Mouse (Mus musculus): ENCODE measurements around the gene Camk2b.
A peak's percentile ranks its signal among the peaks of the same experiment; 100 is the strongest.

Camk2b gene

DNA sequence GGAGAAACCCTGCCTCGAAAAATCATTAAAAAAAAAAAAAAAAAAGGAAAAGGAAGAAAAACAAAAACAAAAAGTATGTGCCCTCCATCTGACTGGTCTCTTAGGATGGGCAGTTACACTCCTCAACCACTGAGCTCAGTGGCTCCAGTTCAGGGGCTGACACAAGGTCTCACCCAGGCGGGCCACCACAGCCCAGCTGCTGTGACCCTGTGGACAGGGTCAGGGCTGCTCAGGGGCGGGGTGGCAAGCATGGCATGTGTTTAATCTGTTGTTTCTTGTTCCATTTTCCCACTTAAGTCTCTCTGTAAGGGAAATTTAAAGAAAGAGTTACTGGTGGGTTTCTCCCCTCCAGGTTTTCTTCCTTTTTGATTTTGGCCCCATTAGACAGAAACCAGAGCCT, 36.4 kb downstream of the Camk2b start:
- no peak for TF ChIP-seq GATA4 (IDR thresholded peaks at IDR 0.05; ENCODE audit: insufficient replicate concordance, low read length)

DNA sequence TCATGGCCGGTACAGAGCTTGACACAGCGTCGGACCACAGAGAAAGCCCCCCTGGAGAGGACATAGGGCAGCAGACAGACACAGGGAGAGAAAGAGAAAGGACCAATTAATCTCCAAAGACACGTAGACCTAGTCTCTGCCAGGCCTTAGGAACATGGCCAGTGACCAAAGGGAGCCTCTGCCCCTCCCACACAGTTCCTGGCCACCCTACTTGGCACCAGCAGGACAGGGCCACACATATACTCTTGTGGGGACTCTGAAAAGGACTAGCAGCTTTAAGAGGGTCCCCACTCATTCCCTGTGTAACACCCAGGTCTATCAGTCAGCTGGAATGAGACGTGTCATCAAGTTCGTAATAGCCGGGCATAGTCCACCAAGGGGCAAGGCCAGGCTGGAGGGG, 37.3 kb downstream of the Camk2b start:
- no peak for TF ChIP-seq GATA4 (IDR thresholded peaks at IDR 0.05; ENCODE audit: insufficient replicate concordance, low read length)

DNA sequence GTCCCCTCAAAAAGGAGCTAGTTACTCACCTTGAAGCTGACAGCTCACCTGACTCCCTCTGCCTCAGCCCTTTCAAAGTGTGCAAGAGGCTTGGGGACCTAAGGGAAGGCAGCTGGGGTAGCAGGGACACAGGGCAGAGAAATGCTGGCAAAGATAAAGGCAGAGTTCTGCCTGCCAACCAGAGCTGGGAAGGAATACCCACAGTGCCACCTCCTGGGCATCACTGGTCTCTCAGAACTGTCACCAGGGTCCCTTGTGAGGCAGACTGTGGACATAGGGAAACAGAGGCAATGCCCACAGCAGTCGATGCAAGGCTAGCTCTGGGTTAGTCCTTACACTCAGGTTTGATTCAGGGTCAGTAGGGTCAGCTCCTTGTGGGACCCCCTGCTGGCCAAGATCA, 39.8 kb downstream of the Camk2b start:
- TF ChIP-seq GATA4 (IDR thresholded peaks at IDR 0.05; ENCODE audit: insufficient replicate concordance, low read length), result no peak; the same call in 1 of the 2 replicates

DNA sequence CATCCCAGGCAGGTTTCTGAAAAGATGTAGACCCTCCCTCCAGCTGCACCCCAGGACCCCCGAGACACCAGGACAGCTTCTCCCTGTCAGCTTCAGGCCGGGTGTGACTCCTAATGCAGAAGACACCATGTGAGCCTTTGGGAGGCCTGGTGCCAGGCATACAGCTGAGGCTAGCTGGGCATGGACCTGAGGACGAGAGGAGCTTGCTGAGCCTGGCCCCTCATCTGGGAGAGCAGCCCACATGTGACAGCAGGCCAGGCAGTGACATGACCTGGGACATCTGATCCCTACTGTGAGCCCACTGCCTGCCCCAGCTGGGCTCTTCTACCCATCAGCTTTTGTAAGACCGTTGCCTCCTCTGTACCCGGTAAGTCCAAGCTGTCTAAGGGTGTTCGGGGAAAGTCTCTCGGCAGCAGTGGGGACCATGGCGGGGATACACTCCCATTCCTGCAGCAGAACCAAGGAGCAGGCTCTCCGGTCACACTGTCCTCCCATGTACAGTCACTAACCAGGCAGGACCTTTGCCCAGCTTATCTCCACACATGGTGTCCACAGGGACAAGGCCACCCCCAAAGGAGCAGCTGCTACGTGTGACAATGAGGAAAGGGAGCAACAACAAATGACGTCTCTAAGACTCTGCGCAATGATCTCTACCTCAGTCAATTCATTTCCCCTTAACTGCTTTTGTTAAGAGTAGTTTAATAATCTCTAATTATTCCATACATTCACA, 41.1 kb downstream of the Camk2b start:
- TF ChIP-seq GATA4 (IDR thresholded peaks at IDR 0.05; ENCODE audit: insufficient replicate concordance, low read length), result peak; percentile 94; the same call in 1 of the 2 replicates

DNA sequence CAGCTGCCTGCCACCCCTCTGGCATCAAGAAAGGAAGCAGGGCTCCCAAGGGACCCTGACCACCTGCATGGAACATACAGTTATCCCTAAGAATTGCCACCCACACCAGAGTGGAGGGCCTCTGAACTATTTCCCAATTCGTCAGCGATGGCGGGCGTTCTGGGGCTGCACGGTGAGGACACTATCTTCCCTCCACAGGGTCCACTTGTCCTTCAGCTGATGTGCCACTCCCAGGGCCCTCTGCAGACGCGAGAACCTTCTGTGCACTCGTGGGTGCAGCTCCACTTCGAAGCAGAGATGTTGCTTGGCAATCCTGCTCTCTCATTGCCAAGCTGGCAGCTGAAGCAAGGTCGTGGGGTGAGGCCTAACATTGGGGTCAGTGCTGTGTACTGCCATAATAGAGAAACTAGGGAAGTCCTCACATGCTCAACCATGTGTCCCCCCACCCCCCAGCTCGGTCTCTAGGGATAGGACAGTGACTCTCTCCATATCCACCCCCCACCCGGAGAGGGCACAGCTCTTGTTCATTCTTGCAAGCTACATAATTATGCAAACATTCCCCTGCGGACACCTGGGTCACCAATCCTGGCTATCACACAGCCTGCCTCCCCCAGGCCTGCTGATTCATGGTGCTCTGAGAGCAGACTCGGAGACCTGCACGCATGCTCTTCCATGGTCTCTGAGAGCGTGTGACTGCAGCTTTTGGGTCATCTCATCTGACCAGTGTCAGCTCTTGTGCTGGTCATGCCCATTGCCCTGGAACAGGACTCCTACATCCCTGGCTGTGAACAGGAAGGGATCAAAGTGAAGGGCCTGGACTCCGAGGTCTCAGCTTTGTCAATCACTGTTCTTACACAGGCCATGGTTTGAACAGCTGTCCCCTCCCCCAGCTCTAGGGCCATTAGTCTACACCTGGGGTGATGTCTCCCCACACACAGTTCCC, 45.0 kb downstream of the Camk2b start:
- no peak; the same call in 1 of the 2 replicates for TF ChIP-seq GATA4 (IDR thresholded peaks at IDR 0.05; ENCODE audit: insufficient replicate concordance, low read length)

DNA sequence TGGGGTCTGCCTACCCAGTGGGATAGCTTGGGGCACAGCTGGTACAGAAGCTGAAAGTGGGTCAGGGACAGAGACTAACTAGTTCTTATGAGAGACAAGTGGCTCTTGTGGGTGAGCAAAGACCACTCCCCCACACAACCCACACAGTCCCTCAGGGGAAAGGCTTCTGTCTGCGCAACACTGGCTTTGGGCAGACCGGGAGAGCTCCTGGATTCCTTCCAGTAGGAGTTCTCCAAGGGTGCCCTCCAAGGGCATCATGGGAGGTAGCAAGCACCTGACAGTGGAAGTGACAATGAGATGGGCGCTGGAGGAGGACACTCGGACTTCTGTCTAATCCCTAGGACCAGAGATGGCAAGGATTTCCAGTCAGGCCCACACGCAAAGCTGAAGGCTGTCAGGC, 45.8 kb downstream of the Camk2b start:
- no peak for TF ChIP-seq GATA4 (IDR thresholded peaks at IDR 0.05; ENCODE audit: insufficient replicate concordance, low read length)

DNA sequence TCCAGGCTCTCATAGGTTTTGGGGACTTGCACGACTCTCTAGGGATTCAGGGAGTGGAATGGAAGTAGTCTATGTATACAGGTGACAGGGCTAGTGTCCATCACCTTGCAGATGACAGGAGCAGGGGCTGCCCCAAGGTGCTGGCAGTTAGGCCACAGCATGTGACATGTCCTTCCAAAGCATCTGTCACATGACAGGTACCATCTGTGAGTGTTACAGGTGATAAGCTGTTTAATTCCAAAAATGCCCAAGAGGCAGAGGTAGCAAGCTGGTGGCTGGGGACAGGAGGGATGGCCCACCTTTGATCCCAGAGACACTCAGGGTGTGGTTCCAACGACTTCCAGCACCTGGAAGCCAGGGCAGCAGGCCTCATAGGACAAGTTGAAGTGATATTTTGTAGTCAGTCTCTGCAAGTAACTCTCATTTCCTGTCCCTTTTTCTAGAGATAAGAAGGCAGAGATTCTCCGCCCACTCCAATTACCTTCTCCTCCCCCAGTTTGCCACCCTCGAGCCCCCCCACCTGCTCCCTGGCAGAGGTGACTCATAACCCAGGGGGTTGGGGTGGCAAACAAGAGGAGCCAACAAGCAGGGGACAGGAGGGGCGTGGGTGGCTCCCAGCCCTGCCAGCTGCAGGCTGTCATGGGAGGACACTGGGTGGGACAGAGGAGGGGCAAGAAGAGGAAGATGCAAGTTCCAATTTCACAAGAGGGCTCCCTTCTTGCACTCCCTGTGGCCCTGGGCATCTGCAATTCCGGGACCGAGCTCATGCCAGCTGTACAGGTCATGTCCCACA, 47.7 kb downstream of the Camk2b start:
- TF ChIP-seq GATA4 (IDR thresholded peaks at IDR 0.05; ENCODE audit: insufficient replicate concordance, low read length), result no peak

DNA sequence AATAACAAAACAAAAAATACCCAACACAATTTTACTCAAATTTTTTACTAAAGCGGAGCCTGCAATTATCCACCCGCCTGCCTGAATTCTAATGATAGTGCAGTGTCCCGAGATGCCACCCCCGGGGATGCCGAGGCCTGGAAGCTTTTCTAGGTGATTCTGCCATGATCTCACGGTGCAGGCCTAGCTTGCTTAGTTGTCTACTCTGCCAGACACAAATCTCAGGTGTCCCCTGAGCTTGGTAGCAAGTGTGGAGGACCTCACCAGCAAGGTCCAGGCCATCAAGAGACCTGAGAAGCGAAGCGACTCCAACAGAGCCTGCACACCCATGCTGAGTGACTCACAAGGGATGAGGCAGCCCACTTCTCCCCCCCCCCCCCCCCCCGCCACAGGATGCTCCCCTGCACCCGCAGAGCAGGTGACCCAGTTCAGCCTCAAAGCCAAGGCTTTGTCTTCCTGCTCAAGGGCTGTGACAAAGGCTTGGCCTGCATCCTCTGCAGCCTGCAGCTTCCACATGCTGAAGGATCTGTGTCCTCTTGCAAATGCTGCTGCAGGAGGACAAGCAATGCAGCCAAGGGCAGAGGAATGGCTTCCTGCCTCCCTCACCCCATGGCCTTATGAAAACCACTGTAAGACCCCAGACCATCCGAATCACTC, 48.5 kb downstream of the Camk2b start:
- no peak for TF ChIP-seq GATA4 (IDR thresholded peaks at IDR 0.05; ENCODE audit: insufficient replicate concordance, low read length)

DNA sequence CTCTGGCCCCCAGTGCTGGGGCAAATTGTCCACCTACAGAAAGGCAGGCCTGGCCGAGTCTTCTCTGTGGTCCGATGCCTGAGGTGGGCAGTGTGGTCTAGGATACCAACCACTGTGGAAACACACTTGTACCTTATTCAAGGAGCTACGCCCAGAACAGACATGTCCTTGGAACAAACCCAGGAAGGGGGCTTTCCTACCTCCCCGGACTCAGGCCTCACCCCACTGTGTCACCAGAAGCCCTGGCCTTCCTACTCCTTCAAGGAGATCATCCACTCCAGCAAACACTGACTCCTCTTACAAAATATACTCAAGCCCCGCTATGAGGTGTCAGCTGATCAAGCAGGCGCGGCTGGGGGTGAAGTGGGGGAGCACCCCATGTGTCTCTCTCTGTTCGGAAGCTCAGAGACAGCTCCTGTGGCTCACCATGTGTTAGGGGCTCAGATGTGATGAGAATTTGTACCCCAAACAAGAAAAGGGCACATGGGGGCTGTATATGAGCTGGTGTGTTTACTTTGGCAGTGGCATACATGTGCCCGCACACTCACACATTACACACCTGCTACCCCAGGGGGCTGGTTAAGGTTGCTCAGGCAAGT, 49.3 kb downstream of the Camk2b start:
- TF ChIP-seq GATA4 (IDR thresholded peaks at IDR 0.05; ENCODE audit: insufficient replicate concordance, low read length), result no peak

DNA sequence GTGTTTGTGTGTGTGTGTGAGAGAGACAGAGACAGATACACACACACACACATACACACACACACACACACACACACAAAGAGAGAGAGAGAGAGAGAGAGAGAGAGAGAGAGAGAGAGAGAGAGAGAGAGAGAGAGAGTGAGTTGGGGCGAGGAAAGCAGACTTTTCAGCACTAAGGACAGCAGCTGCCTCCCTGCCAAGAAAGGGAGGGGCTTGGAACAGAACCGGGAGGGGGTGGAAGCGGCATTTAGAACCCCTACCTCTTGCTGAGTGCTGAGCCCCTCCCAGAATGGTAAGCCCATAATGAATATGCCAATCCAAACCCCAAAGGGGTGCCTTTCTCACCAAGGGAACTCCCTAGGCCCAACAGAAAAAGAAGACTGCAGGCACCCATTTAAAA, 49.8 kb downstream of the Camk2b start:
- TF ChIP-seq GATA4 (IDR thresholded peaks at IDR 0.05; ENCODE audit: insufficient replicate concordance, low read length), result no peak

DNA sequence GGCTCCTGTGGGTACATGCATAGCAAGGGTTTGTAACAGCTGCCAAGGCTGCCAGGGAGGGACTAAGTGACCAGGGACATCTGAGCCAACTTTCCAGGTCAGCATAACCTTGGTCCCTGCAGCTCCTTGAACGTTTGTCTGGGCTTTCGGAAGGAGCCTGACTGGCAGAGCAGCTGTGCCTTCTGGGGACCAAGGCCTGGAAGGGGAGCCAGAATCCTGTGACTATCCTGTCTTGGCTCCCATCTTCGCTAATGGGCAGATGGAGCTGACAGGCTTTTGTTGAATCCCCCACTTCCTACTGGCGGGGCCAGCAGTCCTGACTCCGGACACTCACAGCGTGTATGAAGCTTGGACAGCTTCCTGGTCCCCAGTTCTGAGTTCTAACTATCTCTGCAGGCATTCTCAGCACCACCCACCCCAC, 51.1 kb downstream of the Camk2b start:
- TF ChIP-seq GATA4 (IDR thresholded peaks at IDR 0.05; ENCODE audit: insufficient replicate concordance, low read length), result no peak

DNA sequence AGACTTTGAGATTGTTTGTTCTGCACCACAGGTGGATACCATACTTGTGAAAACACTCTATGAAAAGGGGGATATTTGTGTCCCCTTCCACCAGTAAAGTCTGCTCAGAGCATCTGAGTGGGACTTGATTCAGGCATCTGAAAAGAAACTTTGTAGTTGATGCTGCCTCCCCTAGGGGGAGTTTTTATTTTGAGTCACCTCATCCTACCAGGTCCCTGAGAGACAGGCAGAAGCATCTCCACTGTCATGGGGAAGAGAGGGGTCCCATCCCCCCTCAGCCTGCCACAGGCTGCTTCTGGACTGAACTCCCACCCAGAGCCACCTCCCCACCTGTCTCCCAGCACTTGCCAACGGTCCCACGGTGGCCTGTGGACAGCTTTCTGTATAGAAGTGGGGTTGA, 52.8 kb downstream of the Camk2b start:
- TF ChIP-seq GATA4 (IDR thresholded peaks at IDR 0.05; ENCODE audit: insufficient replicate concordance, low read length), result no peak

DNA sequence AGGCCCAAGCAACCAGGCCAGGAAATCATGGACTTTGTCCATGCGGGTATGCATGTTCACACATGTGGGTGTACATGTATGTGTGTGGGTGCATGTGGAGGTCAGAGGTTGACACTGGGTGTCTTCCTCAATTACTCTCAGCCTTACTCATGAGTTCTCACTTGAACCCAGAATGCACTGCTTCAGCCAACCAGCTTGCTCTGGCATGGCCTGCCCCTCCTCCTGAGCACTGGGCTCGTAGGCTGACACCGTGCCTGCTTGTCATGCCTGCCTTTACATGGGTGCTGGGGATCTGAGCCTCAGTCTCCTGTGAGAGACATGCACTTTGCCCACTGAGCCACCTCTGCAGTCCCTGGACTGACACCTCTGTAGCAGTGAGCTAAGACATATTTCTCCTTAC, 54.3 kb downstream of the Camk2b start:
- no peak for TF ChIP-seq GATA4 (IDR thresholded peaks at IDR 0.05; ENCODE audit: insufficient replicate concordance, low read length)

DNA sequence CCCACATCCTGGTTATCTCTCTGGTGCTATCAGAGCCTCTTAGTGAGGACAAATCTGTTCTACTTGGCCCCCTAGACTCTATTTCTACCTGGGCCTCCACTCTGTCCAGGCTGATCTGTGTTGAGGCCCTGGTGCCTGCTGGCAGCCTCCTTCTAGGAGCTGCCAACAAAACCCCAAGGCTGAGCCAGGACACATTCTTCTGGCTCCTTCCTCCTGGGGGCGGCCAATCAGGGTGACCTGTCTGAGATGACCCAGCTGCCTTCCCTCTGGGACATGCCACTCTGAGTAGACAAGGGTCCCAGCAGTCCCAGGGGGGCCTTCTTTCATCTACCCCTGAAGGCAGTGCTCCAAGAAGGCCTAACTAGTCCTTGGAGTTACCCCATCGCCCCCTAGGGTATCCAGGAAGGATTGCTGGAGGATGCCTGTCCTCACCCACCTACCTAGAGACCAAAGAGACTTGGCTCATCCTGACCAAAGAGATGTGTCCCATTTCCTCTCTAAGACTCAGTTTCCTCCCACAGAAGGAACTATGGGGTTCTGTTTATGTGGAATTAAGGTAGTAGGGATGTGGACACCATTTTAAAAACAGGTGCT, 63.0 kb downstream of the Camk2b start:
- no peak for TF ChIP-seq GATA4 (IDR thresholded peaks at IDR 0.05; ENCODE audit: insufficient replicate concordance, low read length)

All from liver, adult (tissue).